Mouse (Mus musculus) limb, embryonic 14.5 days (tissue): ENCODE data around the gene Creg1. TPM values are rescaled to one million over a fixed set of nuclear protein-coding genes. Genes with fewer than 3 reads are reported as not detected.
A peak's percentile ranks its signal among the peaks of the same experiment; 100 is the strongest.

Source experiments
- ATAC-seq: fragments of 200-750 bp; cut with Nextera tagmentation; 2 replicates; pipeline ENCODE4 v1.8.0; 2017; ENCODE audit warnings: low read depth, moderate number of reproducible peaks, moderate TSS enrichment; ENCODE audit not compliant: low FRiP score
- DNase-seq: peaks from one replicate; pipeline ENCODE4 v3.0.0-alpha.2; 2015; ENCODE audit warnings: low spot score
- H3K27ac ChIP-seq: fragments of 300-500 bp; sonication (generic); replicated peaks from 2 replicates; pipeline ENCODE4 v1.5.1; 2014; ENCODE audit warnings: low read depth, mild to moderate bottlenecking, low read length, moderate library complexity, mixed read lengths
- H3K27me3 ChIP-seq: fragments of 300-500 bp; sonication (generic); 2 replicates; pipeline ENCODE4 v1.6.1; 2014; ENCODE audit warnings: low read length, mixed read lengths; ENCODE audit not compliant: control insufficient read depth, insufficient read depth
- H3K36me3 ChIP-seq: fragments of 300-500 bp; sonication (generic); 2 replicates; pipeline ENCODE4 v1.6.1; 2014; ENCODE audit warnings: mild to moderate bottlenecking, low read length, moderate library complexity, mixed read lengths; ENCODE audit not compliant: control insufficient read depth, insufficient read depth
- H3K4me1 ChIP-seq: fragments of 300-500 bp; sonication (generic); 2 replicates; pipeline ENCODE4 v1.6.1; 2014; ENCODE audit warnings: antibody characterized with exemption, low read length, mixed read lengths; ENCODE audit not compliant: control insufficient read depth, insufficient read depth
- H3K4me2 ChIP-seq: fragments of 300-500 bp; sonication (generic); replicated peaks from 2 replicates; pipeline ENCODE4 v1.6.1; 2014; ENCODE audit warnings: low read depth, mild to moderate bottlenecking, low read length, moderate library complexity; ENCODE audit not compliant: severe bottlenecking
- H3K4me3 ChIP-seq: fragments of 300-500 bp; sonication (generic); replicated peaks from 2 replicates; pipeline ENCODE4 v1.5.1; 2014; ENCODE audit warnings: low read length
- H3K9ac ChIP-seq: fragments of 300-500 bp; sonication (generic); 2 replicates; pipeline ENCODE4 v1.6.1; 2014; ENCODE audit warnings: mild to moderate bottlenecking, low read depth, low read length, moderate library complexity; ENCODE audit not compliant: severe bottlenecking
- H3K9me3 ChIP-seq: fragments of 300-500 bp; sonication (generic); 2 replicates; pipeline ENCODE4 v1.6.1; 2016; ENCODE audit warnings: low read length; ENCODE audit not compliant: control insufficient read depth
- POLR2A ChIP-seq: fragments of 200-500 bp; IDR thresholded peaks from 2 replicates; pipeline ENCODE4 v1.8.0; 2012; ENCODE audit warnings: inconsistent platforms, mild to moderate bottlenecking, moderate library complexity, borderline replicate concordance; ENCODE audit not compliant: insufficient read depth, insufficient read length; ENCODE audit errors: extremely low read depth
- WGBS: fragments of 180-500 bp; shearing (Covaris S2); extraction: QIAGEN DNeasy Blood & Tissue Kit; methylation state at CpG from one replicate; pipeline ENCODE4 v1.1.7; 2014; 5-methylcytosine and 5-hydroxymethylcytosine counted together
- polyA plus RNA-seq, 2 experiments: library from polyadenylated mRNA; depleted of rRNA in 1 of 2; stranded (reverse) in 1 of 2; unstranded in 1 of 2; fragments of >200 nt; fragmentation: Nextera tagmentation in 1 of 2; extraction: Ambion mirVana in 1 of 2; gene quantifications; 2 replicates each; pipeline versions ENCODE4 v1.2.1 to v1.2.3; 2012 to 2014

Creg1 gene
- polyA plus RNA-seq, 2 experiments: 22.9 to 68.4 TPM

GRCm38 (mm10) chr1:165814521-165815278 is 51.2 kb downstream of the Creg1 start:
- DNase-seq (peak; percentile 29), ATAC-seq (peak; percentile 20; the same call in 1 of the 2 replicates)
- Histone ChIP-seq H3K9ac (no peak overlapping the region), H3K27ac (0 out of 2 replicates have a peak overlapping the region, but pooled peaks have one; percentile 3), H3K4me2 (no peak overlapping the region), H3K9me3 (no peaks in the 10 kb centered on the region), H3K36me3 (no peaks in the 10 kb centered on the region), H3K27me3 (no peaks in the 10 kb centered on the region), H3K4me1 (peaks cover 16% of the 10 kb centered on the region), H3K4me3 (no peak overlapping the region)
- TF ChIP-seq POLR2A: no peak
- WGBS: 25% methylated on average over 14 of the region's 14 CpGs

GRCm38 (mm10) chr1:165816391-165816790 is 52.8 kb downstream of the Creg1 start:
- no peaks in the 10 kb centered on the region for H3K9me3 ChIP-seq
- no peak for ATAC-seq
- no peak overlapping the region for H3K27ac ChIP-seq
- no peaks in the 10 kb centered on the region for H3K27me3 ChIP-seq
- DNase-seq: no peak
- no peak overlapping the region for H3K9ac ChIP-seq
- peaks cover 16% of the 10 kb centered on the region for H3K4me1 ChIP-seq
- no peaks in the 10 kb centered on the region for H3K36me3 ChIP-seq
- WGBS: 89% methylated on average over 9 of the region's 9 CpGs
- TF ChIP-seq POLR2A: no peak
- no peak overlapping the region for H3K4me2 ChIP-seq
- no peak overlapping the region for H3K4me3 ChIP-seq

GRCm38 (mm10) chr1:165817264-165817663 is 53.7 kb downstream of the Creg1 start:
- TF ChIP-seq POLR2A: no peak
- H3K27me3 ChIP-seq: no peaks in the 10 kb centered on the region
- 78% methylated on average over 9 of the region's 9 CpGs for WGBS
- no peak overlapping the region for H3K27ac ChIP-seq
- no peaks in the 10 kb centered on the region for H3K36me3 ChIP-seq
- DNase-seq (no peak), ATAC-seq (no peak)
- H3K4me1 ChIP-seq: peaks cover 16% of the 10 kb centered on the region
- no peak overlapping the region for H3K4me2 ChIP-seq
- H3K9me3 ChIP-seq: no peaks in the 10 kb centered on the region
- H3K4me3 ChIP-seq: no peak overlapping the region
- no peak overlapping the region for H3K9ac ChIP-seq

- WGBS: 40% methylated on average over 8 of the region's 8 CpGs
- no peaks in the 10 kb centered on the region for H3K27me3 ChIP-seq
- no peaks in the 10 kb centered on the region for H3K9me3 ChIP-seq
- no peak for TF ChIP-seq POLR2A
- H3K4me1 ChIP-seq: peaks cover 16% of the 10 kb centered on the region
- H3K27ac ChIP-seq: no peak overlapping the region
- no peak overlapping the region for H3K9ac ChIP-seq
- no peak for ATAC-seq
- no peak overlapping the region for H3K4me3 ChIP-seq
- no peaks in the 10 kb centered on the region for H3K36me3 ChIP-seq
- no peak overlapping the region for H3K4me2 ChIP-seq
- no peak for DNase-seq
These were observed 54.8 kb downstream of the Creg1 start for GRCm38 (mm10) chr1:165818145-165818860.

DNA sequence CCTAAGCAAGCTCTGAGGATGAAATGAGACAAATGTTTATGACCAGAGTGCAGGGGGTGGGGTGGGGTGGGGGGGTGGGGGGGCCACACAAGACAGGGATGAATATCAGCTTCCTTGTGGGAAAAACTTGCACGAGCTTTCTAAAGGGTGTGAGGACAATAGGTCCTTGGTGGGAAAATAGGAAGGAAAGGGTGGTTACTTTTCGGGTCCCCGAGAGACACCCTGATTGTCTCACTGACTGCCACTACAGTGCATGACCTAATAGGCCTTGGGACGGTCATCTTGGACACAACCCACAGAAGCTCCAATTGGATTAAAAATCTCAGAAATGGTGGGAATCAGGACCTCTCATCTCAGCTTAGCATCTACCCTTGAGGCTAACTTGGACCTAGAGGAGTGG is 55.6 kb downstream of the Creg1 start:
- H3K9ac ChIP-seq: no peak overlapping the region
- H3K27ac ChIP-seq: no peak overlapping the region
- TF ChIP-seq POLR2A: no peak
- DNase-seq (no peak), ATAC-seq (no peak)
- 85% methylated on average over 4 of the region's 4 CpGs for WGBS
- no peaks in the 10 kb centered on the region for H3K36me3 ChIP-seq
- H3K4me3 ChIP-seq: no peak overlapping the region
- H3K4me1 ChIP-seq: peaks cover 10% of the 10 kb centered on the region
- H3K27me3 ChIP-seq: no peaks in the 10 kb centered on the region
- H3K4me2 ChIP-seq: no peak overlapping the region
- H3K9me3 ChIP-seq: no peaks in the 10 kb centered on the region
